11 mouse cellular contexts compared by ENCODE assay signal in genomic region chr3:93547749-93548540, GRCm38 (mm10). TPM values are rescaled to one million over a fixed set of nuclear protein-coding genes. Genes with fewer than 3 reads are reported as not detected.
DNase-seq lines count a peak whose midpoint lies in the region; ATAC-seq and TF ChIP-seq lines count a peak whose summit lies in the region.
"Had no signal": no experiment of that assay in that cellular context is flagged by ENCODE, and none has a peak within 500 bp of the region (broad histone marks: within the 10 kb centered on the region; RNA-seq: fewer than 3 reads in every experiment).

No protein-coding gene starts in this region.

- 51% methylated on average over 20 of the region's 20 CpGs for WGBS in kidney, embryonic 16.5 days
- WGBS in hindbrain, embryonic 12.5 days: 74% methylated on average over 20 of the region's 20 CpGs
- 68% methylated on average over 20 of the region's 20 CpGs for whole genome bisulfite sequencing in lung, postnatal 0 days

- H3K4me1 ChIP-seq in kidney, embryonic 16.5 days (ENCODE audit: insufficient read depth, low read length): peaks cover 8% of the 10 kb centered on the region
- H3K4me1 ChIP-seq in hindbrain, embryonic 12.5 days: no peaks in the 10 kb centered on the region
- H3K4me1 ChIP-seq in lung, postnatal 0 days (ENCODE audit: insufficient read depth, low read depth, low read length): no peaks in the 10 kb centered on the region
- H3K4me1 ChIP-seq: limb, embryonic 13.5 days; lung, embryonic 15.5 days; midbrain, embryonic 15.5 days had no signal

- no peaks in the 10 kb centered on the region for H3K9me3 ChIP-seq in kidney, embryonic 16.5 days (ENCODE audit: low read length)
- H3K9me3 ChIP-seq in hindbrain, embryonic 12.5 days (replicated peaks): no peaks in the 10 kb centered on the region
- H3K9me3 ChIP-seq in lung, postnatal 0 days (ENCODE audit: low read length): no peaks in the 10 kb centered on the region
- H3K9me3 ChIP-seq: limb, embryonic 13.5 days; lung, embryonic 15.5 days; midbrain, embryonic 15.5 days had no signal

- ATAC-seq in kidney, embryonic 16.5 days (ENCODE audit: low FRiP score, low TSS enrichment): peak; percentile 50; the same call in 1 of the 2 replicates
- ATAC-seq in hindbrain, embryonic 12.5 days (ENCODE audit: low FRiP score): no peak
- no peak for ATAC-seq in lung, postnatal 0 days

- no peak overlapping the region for H3K4me2 ChIP-seq in kidney, embryonic 16.5 days (replicated peaks; ENCODE audit: low read depth, low read length)
- H3K4me2 ChIP-seq in hindbrain, embryonic 12.5 days (replicated peaks): no peak overlapping the region
- H3K4me2 ChIP-seq in lung, postnatal 0 days (replicated peaks; ENCODE audit: low read depth, low read length): no peak overlapping the region
- H3K4me2 ChIP-seq: limb, embryonic 13.5 days; lung, embryonic 15.5 days; midbrain, embryonic 15.5 days had no signal

- no peak for TF ChIP-seq EP300 in lung, postnatal 0 days (IDR thresholded peaks at IDR 0.05)

- TF ChIP-seq CTCF in lung, postnatal 0 days (IDR thresholded peaks at IDR 0.05): no peak

- H3K9ac ChIP-seq in kidney, embryonic 16.5 days (replicated peaks; ENCODE audit: low read length): no peak overlapping the region
- H3K9ac ChIP-seq in hindbrain, embryonic 12.5 days: no peak overlapping the region
- H3K9ac ChIP-seq in lung, postnatal 0 days (replicated peaks; ENCODE audit: low read depth): no peak overlapping the region
- H3K9ac ChIP-seq: limb, embryonic 13.5 days; lung, embryonic 15.5 days; midbrain, embryonic 15.5 days had no signal

- H3K27me3 ChIP-seq in kidney, embryonic 16.5 days (ENCODE audit: insufficient read depth, low read length): no peaks in the 10 kb centered on the region
- no peaks in the 10 kb centered on the region for H3K27me3 ChIP-seq in hindbrain, embryonic 12.5 days
- H3K27me3 ChIP-seq in lung, postnatal 0 days (replicated peaks; ENCODE audit: insufficient read depth, low read length): no peaks in the 10 kb centered on the region
- H3K27me3 ChIP-seq: limb, embryonic 13.5 days; lung, embryonic 15.5 days; midbrain, embryonic 15.5 days had no signal

- no peaks in the 10 kb centered on the region for H3K36me3 ChIP-seq in kidney, embryonic 16.5 days (ENCODE audit: insufficient read depth, low read length)
- no peaks in the 10 kb centered on the region for H3K36me3 ChIP-seq in hindbrain, embryonic 12.5 days
- H3K36me3 ChIP-seq in lung, postnatal 0 days (ENCODE audit: insufficient read depth, low read length): no peaks in the 10 kb centered on the region
- H3K36me3 ChIP-seq: limb, embryonic 13.5 days; lung, embryonic 15.5 days; midbrain, embryonic 15.5 days had no signal

- DNase-seq in thymus, postnatal 4 days: peak; percentile 21
- DNase-seq in thymus, postnatal 0 days (ENCODE audit: low spot score): no peak
- peak; percentile 54 for DNase-seq in T-cell, adult 2 months (ENCODE audit: low spot score)
- no peak for DNase-seq in right cerebral cortex, adult 18-20 months
- DNase-seq in lung, postnatal 0 days (ENCODE audit: low spot score): no peak

- H3K27ac ChIP-seq in kidney, embryonic 16.5 days (ENCODE audit: low read length): peak overlapping the region; percentile 39; the same call in 1 of the 2 replicates
- H3K27ac ChIP-seq in hindbrain, embryonic 12.5 days: no peak overlapping the region
- H3K27ac ChIP-seq in lung, postnatal 0 days (ENCODE audit: low read length): no peak overlapping the region
- H3K27ac ChIP-seq: limb, embryonic 13.5 days; lung, embryonic 15.5 days; midbrain, embryonic 15.5 days had no signal

- H3K4me3 ChIP-seq in kidney, embryonic 16.5 days (ENCODE audit: low read length): no peak overlapping the region
- H3K4me3 ChIP-seq in hindbrain, embryonic 12.5 days: no peak overlapping the region
- no peak overlapping the region for H3K4me3 ChIP-seq in lung, postnatal 0 days (ENCODE audit: low read depth, low read length)
- H3K4me3 ChIP-seq: erythroblast, embryonic 14.5 days; limb, embryonic 13.5 days; lung, embryonic 15.5 days; midbrain, embryonic 15.5 days had no signal

RNA-seq across cellular contexts. Expression of gene S100a10, which starts 6.9 kb away (rescaled TPM):
- 485 and 530 TPM in 2 replicates for polyA plus RNA-seq in thymus, postnatal 0 days (2015; fragmentation: Nextera tagmentation; extraction: Ambion mirVana)
- polyA plus RNA-seq in kidney, embryonic 16.5 days (2015; fragmentation: Nextera tagmentation; extraction: Ambion mirVana): 487 TPM in 2 replicates
- 233 and 244 TPM in 2 replicates for polyA plus RNA-seq in hindbrain, embryonic 12.5 days (2016; fragmentation: Nextera tagmentation; extraction: Ambion mirVana)
- polyA plus RNA-seq in lung, postnatal 0 days (2015; fragmentation: Nextera tagmentation; extraction: Ambion mirVana): 395 and 447 TPM in 2 replicates

RNA-seq across cellular contexts. Expression of gene S100a11, which starts 27.7 kb away (rescaled TPM):
- polyA plus RNA-seq in thymus, postnatal 0 days (2015; fragmentation: Nextera tagmentation; extraction: Ambion mirVana): 1,245 and 1,274 TPM in 2 replicates
- polyA plus RNA-seq in kidney, embryonic 16.5 days (2015; fragmentation: Nextera tagmentation; extraction: Ambion mirVana): 1,206 and 1,400 TPM in 2 replicates
- polyA plus RNA-seq in hindbrain, embryonic 12.5 days (2016; fragmentation: Nextera tagmentation; extraction: Ambion mirVana): 606 and 628 TPM in 2 replicates
- 2,427 and 2,513 TPM in 2 replicates for polyA plus RNA-seq in lung, postnatal 0 days (2015; fragmentation: Nextera tagmentation; extraction: Ambion mirVana)

Comparison
In these comparisons a context has a peak if more than half of its experiments do, and no peak if none do; other contexts are left out.
1. DNase-seq: peak in thymus, postnatal 4 days (single experiment) and T-cell, adult 2 months (single experiment); none in thymus, postnatal 0 days (single experiment), right cerebral cortex, adult 18-20 months (single experiment) and lung, postnatal 0 days (single experiment).